Mouse (Mus musculus): ENCODE measurements around the gene Prn. TPM values are rescaled to one million over a fixed set of nuclear protein-coding genes. Genes with fewer than 3 reads are reported as not detected.

The Prn gene
- polyA plus RNA-seq, 1 experiment, result not detected

DNA sequence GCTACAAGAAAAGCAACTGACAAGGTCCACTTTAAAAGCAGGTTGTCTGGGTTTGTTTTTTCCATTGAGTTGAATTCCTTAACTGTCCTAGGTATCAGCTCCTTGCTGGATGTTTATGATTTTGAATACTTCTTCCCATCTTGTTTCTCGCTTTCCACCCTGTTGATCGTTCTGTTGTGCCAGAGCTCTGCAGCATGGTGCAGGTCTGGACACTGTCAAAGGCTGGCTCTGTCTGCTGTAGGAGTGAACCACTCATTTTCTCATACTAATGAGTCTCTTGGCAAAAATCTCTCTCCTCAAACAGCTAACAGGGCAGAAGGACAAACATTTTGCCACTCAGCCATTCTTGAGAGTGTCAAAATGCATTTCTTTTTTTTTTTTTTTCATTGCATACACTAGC lies 14.7 kb upstream of the Prn start:
- DNase-seq (ENCODE audit: low read depth in 1 of 2, low spot score in 2 of 2), result no peak

DNA sequence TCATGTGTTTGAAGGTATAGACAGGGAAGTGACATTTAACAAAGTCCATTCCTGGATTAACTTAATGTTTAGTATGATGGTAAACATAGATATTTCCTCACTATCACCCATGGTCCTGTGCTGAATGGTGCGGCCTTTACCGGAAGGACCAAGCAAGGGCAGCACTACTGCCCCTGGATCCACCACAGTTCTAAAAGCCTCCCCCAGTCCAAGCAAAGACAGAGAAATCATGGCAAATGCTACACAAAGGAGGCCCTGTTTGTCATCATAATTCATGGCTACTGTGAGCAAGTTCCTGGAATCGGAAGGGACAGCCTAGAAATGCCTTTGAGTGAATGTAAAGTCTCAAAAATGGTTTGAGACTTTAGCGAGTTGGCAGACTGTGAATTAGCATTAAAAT lies 13.7 kb upstream of the Prn start:
- Histone ChIP-seq H3K27ac (ENCODE audit: insufficient read depth, low read length) (no peak overlapping the region), H3K4me1 (ENCODE audit: control insufficient read depth, insufficient read depth, insufficient read length) (no peaks in the 10 kb centered on the region), H3K36me3 (ENCODE audit: control insufficient read depth, insufficient read depth, low read length) (no peaks in the 10 kb centered on the region), H3K4me3 (ENCODE audit: extremely low read depth, insufficient read depth, insufficient read length) (no peak overlapping the region), H3K27me3 (ENCODE audit: control insufficient read depth, insufficient read depth, low read length) (no peaks in the 10 kb centered on the region)
- WGBS, result 99% methylated on average over 4 of the region's 4 CpGs
- no peak for TF ChIP-seq CTCF (IDR thresholded peaks at IDR 0.05; ENCODE audit: extremely low read depth, insufficient read depth, insufficient read length, insufficient replicate concordance)
- no peak for TF ChIP-seq POLR2A (IDR thresholded peaks at IDR 0.05; ENCODE audit: low read depth, low read length)
- no peak for DNase-seq (ENCODE audit: low read depth in 1 of 2, low spot score in 2 of 2)

More for the DNA sequence above, 14.7 kb upstream of the Prn start:
- Histone ChIP-seq H3K4me1 (ENCODE audit: control insufficient read depth, insufficient read depth, insufficient read length) (no peaks in the 10 kb centered on the region), H3K27ac (ENCODE audit: insufficient read depth, low read length) (no peak overlapping the region), H3K4me3 (ENCODE audit: extremely low read depth, insufficient read depth, insufficient read length) (no peak overlapping the region), H3K36me3 (ENCODE audit: control insufficient read depth, insufficient read depth, low read length) (no peaks in the 10 kb centered on the region), H3K27me3 (ENCODE audit: control insufficient read depth, insufficient read depth, low read length) (no peaks in the 10 kb centered on the region)
- 81% methylated on average over 2 of the region's 2 CpGs for WGBS
- TF ChIP-seq POLR2A (IDR thresholded peaks at IDR 0.05; ENCODE audit: low read depth, low read length), result no peak
- no peak for TF ChIP-seq CTCF (IDR thresholded peaks at IDR 0.05; ENCODE audit: extremely low read depth, insufficient read depth, insufficient read length, insufficient replicate concordance)

DNA sequence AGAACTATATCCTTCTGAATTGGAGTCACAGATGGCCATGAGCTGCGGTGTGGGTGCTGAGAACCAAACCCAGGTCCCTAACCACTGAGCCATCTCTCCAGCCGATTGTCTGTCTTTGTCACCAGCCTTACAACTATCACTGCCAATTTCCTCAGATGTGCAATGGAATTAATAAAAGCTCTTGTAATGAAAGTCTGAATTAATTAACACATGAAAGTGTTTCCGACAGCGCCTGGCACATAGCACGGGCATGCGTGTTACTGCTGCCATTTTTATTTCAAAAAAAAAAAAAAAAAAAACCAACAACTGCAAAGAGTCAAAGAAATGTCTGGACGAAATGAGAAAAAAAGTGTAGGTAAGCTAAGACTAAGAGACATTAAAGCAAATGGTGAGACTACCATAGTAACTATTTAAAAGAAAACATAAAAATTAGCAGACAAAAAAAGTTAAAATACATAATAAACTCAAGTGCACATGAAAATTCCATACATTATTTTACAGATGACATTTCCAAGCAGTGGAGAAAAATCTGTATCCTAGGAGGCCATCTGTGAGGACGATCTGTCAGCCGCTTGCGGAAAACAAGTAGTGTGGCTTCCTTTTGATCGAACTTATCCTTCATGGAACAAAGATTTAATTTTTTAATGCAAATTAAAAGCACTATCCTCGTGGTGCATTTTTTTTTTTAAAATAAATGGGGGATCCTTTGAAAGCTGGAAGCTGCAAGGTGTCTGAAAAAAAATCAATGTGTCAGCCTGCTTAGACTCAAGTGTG lies 12.2 kb upstream of the Prn start:
- no peak for DNase-seq (ENCODE audit: low read depth in 1 of 2, low spot score in 2 of 2)
- TF ChIP-seq CTCF (IDR thresholded peaks at IDR 0.05; ENCODE audit: extremely low read depth, insufficient read depth, insufficient read length, insufficient replicate concordance), result no peak
- TF ChIP-seq POLR2A (IDR thresholded peaks at IDR 0.05; ENCODE audit: low read depth, low read length), result no peak
- no peak overlapping the region for H3K27ac ChIP-seq (ENCODE audit: insufficient read depth, low read length)
- no peaks in the 10 kb centered on the region for H3K4me1 ChIP-seq (ENCODE audit: control insufficient read depth, insufficient read depth, insufficient read length)
- 91% methylated on average over 12 of the region's 12 CpGs for WGBS
- H3K36me3 ChIP-seq (ENCODE audit: control insufficient read depth, insufficient read depth, low read length), result no peaks in the 10 kb centered on the region
- no peak overlapping the region for H3K4me3 ChIP-seq (ENCODE audit: extremely low read depth, insufficient read depth, insufficient read length)
- no peaks in the 10 kb centered on the region for H3K27me3 ChIP-seq (ENCODE audit: control insufficient read depth, insufficient read depth, low read length)

DNA sequence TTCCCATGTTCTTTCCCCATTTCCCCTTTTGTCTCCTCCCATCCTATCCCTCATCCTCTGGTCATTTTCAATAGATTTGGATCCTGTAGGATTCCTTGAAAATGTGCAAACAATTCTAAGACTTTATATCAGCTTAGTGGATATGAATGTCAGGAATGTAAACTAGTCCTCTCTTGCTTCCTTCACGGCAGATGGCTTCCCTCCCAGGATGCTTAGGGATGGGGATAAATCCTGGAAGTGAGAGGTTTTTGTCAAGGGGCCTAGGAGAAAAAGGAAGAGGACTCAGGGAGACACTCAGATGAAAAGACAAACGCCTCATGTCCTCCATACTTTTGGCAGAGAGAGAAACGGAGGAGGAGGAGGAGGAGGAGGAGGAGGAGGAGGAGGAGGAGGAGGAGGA lies 7.3 kb upstream of the Prn start:
- no peaks in the 10 kb centered on the region for H3K4me1 ChIP-seq (ENCODE audit: control insufficient read depth, insufficient read depth, insufficient read length)
- WGBS, result 67% methylated on average over 3 of the region's 3 CpGs
- no peak overlapping the region for H3K27ac ChIP-seq (ENCODE audit: insufficient read depth, low read length)
- no peaks in the 10 kb centered on the region for H3K27me3 ChIP-seq (ENCODE audit: control insufficient read depth, insufficient read depth, low read length)
- no peak for DNase-seq (ENCODE audit: low read depth in 1 of 2, low spot score in 2 of 2)
- H3K36me3 ChIP-seq (ENCODE audit: control insufficient read depth, insufficient read depth, low read length), result no peaks in the 10 kb centered on the region
- H3K4me3 ChIP-seq (ENCODE audit: extremely low read depth, insufficient read depth, insufficient read length), result no peak overlapping the region
- TF ChIP-seq POLR2A (IDR thresholded peaks at IDR 0.05; ENCODE audit: low read depth, low read length) (no peak), CTCF (IDR thresholded peaks at IDR 0.05; ENCODE audit: extremely low read depth, insufficient read depth, insufficient read length, insufficient replicate concordance) (no peak)

DNA sequence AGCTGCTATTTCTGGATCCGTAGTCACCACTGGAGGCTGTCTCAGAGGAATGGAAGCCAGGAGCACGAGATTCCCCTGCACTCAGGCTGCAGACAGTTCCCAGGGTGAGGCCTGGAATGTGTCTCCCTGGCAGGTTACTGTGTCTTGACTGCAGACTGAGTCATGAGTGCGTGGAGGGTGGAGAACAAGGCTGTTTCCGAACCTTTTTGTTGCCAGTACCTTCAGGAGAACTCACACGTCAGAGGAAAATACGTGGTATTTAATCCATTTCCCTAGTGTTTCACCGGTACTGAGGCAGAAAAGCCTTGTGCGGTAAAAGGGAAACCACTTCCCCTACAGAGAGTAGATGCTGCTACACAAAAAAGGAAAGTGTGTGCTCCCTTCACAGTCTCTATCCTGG lies 6.9 kb upstream of the Prn start:
- no peak overlapping the region for H3K4me3 ChIP-seq (ENCODE audit: extremely low read depth, insufficient read depth, insufficient read length)
- 18% methylated on average over 8 of the region's 8 CpGs for WGBS

DNA sequence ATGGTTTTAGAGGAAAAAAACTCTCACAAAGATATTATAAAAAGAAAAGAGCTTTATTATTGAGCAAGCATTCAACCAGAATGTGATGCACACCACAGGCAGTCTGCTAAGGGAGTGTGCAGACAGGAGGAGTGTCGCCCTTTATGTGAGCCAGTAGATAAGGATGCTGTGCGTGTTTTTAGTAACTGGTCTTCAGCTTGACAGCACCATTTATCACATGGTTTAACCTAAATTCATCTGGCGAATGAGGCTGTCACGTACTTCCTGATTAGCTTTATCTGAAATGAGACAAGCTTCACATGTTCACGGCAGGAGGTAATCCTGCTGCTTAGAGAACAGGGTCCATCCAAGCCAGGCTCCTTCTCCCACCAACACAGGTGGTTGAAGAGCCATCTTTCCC lies 4.7 kb upstream of the Prn start:
- H3K4me1 ChIP-seq (ENCODE audit: control insufficient read depth, insufficient read depth, insufficient read length), result no peaks in the 10 kb centered on the region
- TF ChIP-seq POLR2A (IDR thresholded peaks at IDR 0.05; ENCODE audit: low read depth, low read length) (no peak), CTCF (IDR thresholded peaks at IDR 0.05; ENCODE audit: extremely low read depth, insufficient read depth, insufficient read length, insufficient replicate concordance) (no peak)
- DNase-seq (ENCODE audit: low read depth in 1 of 2, low spot score in 2 of 2), result no peak
- WGBS, result 50% methylated on average over 5 of the region's 5 CpGs
- no peak overlapping the region for H3K27ac ChIP-seq (ENCODE audit: insufficient read depth, low read length)
- no peak overlapping the region for H3K4me3 ChIP-seq (ENCODE audit: extremely low read depth, insufficient read depth, insufficient read length)
- H3K36me3 ChIP-seq (ENCODE audit: control insufficient read depth, insufficient read depth, low read length), result no peaks in the 10 kb centered on the region
- no peaks in the 10 kb centered on the region for H3K27me3 ChIP-seq (ENCODE audit: control insufficient read depth, insufficient read depth, low read length)

More for the DNA sequence above, 6.9 kb upstream of the Prn start:
- no peak for DNase-seq (ENCODE audit: low read depth in 1 of 2, low spot score in 2 of 2)
- no peaks in the 10 kb centered on the region for H3K27me3 ChIP-seq (ENCODE audit: control insufficient read depth, insufficient read depth, low read length)
- H3K27ac ChIP-seq (ENCODE audit: insufficient read depth, low read length), result no peak overlapping the region
- H3K4me1 ChIP-seq (ENCODE audit: control insufficient read depth, insufficient read depth, insufficient read length), result no peaks in the 10 kb centered on the region
- TF ChIP-seq POLR2A (IDR thresholded peaks at IDR 0.05; ENCODE audit: low read depth, low read length) (no peak), CTCF (IDR thresholded peaks at IDR 0.05; ENCODE audit: extremely low read depth, insufficient read depth, insufficient read length, insufficient replicate concordance) (no peak)
- H3K36me3 ChIP-seq (ENCODE audit: control insufficient read depth, insufficient read depth, low read length), result no peaks in the 10 kb centered on the region

DNA sequence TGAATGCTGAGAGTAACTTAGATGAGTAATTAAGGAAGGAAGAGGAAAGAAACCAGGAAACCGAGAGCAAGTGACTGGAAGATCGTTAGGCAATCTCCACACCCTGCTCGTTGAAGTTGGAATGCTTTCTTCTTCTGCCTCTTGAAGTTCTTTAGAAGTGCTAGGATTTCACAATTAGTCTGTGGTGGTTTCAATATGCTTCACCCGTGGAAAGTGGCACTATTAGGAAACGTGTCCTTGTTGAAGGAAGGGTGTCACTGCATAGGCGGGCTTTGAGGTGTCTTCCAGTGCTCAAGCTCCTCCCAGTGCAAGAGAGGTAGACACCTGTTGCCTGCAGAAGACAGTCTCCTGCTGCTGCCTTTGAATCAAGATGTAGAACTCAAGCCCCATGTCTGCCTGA lies 4.0 kb upstream of the Prn start:
- H3K36me3 ChIP-seq (ENCODE audit: control insufficient read depth, insufficient read depth, low read length), result no peaks in the 10 kb centered on the region
- WGBS, result 55% methylated on average over 6 of the region's 6 CpGs
- no peak for DNase-seq (ENCODE audit: low read depth in 1 of 2, low spot score in 2 of 2)
- TF ChIP-seq POLR2A (IDR thresholded peaks at IDR 0.05; ENCODE audit: low read depth, low read length) (no peak), CTCF (IDR thresholded peaks at IDR 0.05; ENCODE audit: extremely low read depth, insufficient read depth, insufficient read length, insufficient replicate concordance) (no peak)
- no peak overlapping the region for H3K4me3 ChIP-seq (ENCODE audit: extremely low read depth, insufficient read depth, insufficient read length)
- no peaks in the 10 kb centered on the region for H3K27me3 ChIP-seq (ENCODE audit: control insufficient read depth, insufficient read depth, low read length)
- no peaks in the 10 kb centered on the region for H3K4me1 ChIP-seq (ENCODE audit: control insufficient read depth, insufficient read depth, insufficient read length)
- no peak overlapping the region for H3K27ac ChIP-seq (ENCODE audit: insufficient read depth, low read length)

All from spleen, adult 2 months (tissue).